Mouse (Mus musculus) myocyte (in vitro differentiated cells): ENCODE measurements around the gene Rab27a. TPM values are rescaled to one million over a fixed set of nuclear protein-coding genes. Genes with fewer than 3 reads are reported as not detected.
"Not testable (repeated sequence)": the region's sequence is repeated elsewhere in the genome, so short reads cannot be mapped to it uniquely, and the experiment has no call there.

ENCODE experiments used
- H3K27me3 ChIP-seq: one replicate; pipeline ENCODE4 v1.6.1; 2011; ENCODE audit not compliant: control insufficient read depth, insufficient read depth, insufficient read length
- H3K36me3 ChIP-seq: one replicate; pipeline ENCODE4 v1.6.1; 2011; ENCODE audit not compliant: control insufficient read depth, insufficient read depth
- H3K4me2 ChIP-seq: one replicate; pipeline ENCODE4 v1.6.1; 2011; ENCODE audit warnings: low read depth, control low read depth
- H3K4me3 ChIP-seq: one replicate; pipeline ENCODE4 v1.5.1; 2011; ENCODE audit warnings: mild to moderate bottlenecking, control low read depth, moderate library complexity
- H3K79me2 ChIP-seq: one replicate; pipeline ENCODE4 v1.6.1; 2011; ENCODE audit not compliant: control insufficient read depth, insufficient read depth
- H3ac ChIP-seq: one replicate; pipeline ENCODE4 v1.6.1; 2011; ENCODE audit not compliant: control insufficient read depth, insufficient read length
- CEBPB ChIP-seq: IDR thresholded peaks from 2 replicates; pipeline ENCODE4 v1.6.1; 2011; ENCODE audit warnings: mild to moderate bottlenecking, moderate library complexity; ENCODE audit not compliant: poor library complexity, insufficient read depth, severe bottlenecking
- E2F4 ChIP-seq: IDR thresholded peaks from one replicate; pipeline ENCODE4 v1.6.1; 2011; ENCODE audit warnings: mild to moderate bottlenecking, control low read depth, moderate library complexity; ENCODE audit not compliant: insufficient read depth
- MAX ChIP-seq: IDR thresholded peaks from one replicate; pipeline ENCODE4 v1.6.1; 2011; ENCODE audit warnings: low read depth, mild to moderate bottlenecking, control low read depth
- MYOD1 ChIP-seq, 3 experiments: IDR thresholded peaks; one replicate each; pipeline ENCODE4 v1.6.1; 2011; ENCODE audit warnings: control low read depth in 2 of 3, low read depth in 2 of 3, mild to moderate bottlenecking in 2 of 3, moderate library complexity in 1 of 3; ENCODE audit not compliant: insufficient read length in 2 of 3, control insufficient read depth in 1 of 3
- MYOG ChIP-seq, 3 experiments: IDR thresholded peaks; one replicate each; pipeline ENCODE4 v1.6.1; 2011; ENCODE audit warnings: control low read depth in 2 of 3, low read depth in 2 of 3, mild to moderate bottlenecking in 2 of 3; ENCODE audit not compliant: insufficient read length in 2 of 3, control insufficient read depth in 1 of 3, insufficient read depth in 1 of 3
- POLR2A ChIP-seq: IDR thresholded peaks from one replicate; pipeline ENCODE4 v1.6.1; 2011; ENCODE audit warnings: low read depth, mild to moderate bottlenecking, control low read depth, moderate library complexity; ENCODE audit not compliant: insufficient read length
- POLR2AphosphoS2 ChIP-seq: IDR thresholded peaks from one replicate; pipeline ENCODE4 v1.6.1; 2011; ENCODE audit warnings: low read depth, control low read depth; ENCODE audit not compliant: insufficient read length
- REST ChIP-seq: IDR thresholded peaks from one replicate; pipeline ENCODE4 v1.6.1; 2011; ENCODE audit warnings: mild to moderate bottlenecking, control low read depth, moderate library complexity; ENCODE audit not compliant: insufficient read depth, insufficient read length
- SRF ChIP-seq: IDR thresholded peaks from one replicate; pipeline ENCODE4 v1.6.1; 2011; ENCODE audit warnings: low read depth; ENCODE audit not compliant: control insufficient read depth, insufficient read length
- TCF12 ChIP-seq: IDR thresholded peaks from one replicate; pipeline ENCODE4 v1.6.1; 2011; ENCODE audit warnings: mild to moderate bottlenecking, control low read depth; ENCODE audit not compliant: poor library complexity, insufficient read depth, severe bottlenecking
- TCF3 ChIP-seq: IDR thresholded peaks from one replicate; pipeline ENCODE4 v1.6.1; 2011; ENCODE audit warnings: low read depth, control low read depth; ENCODE audit not compliant: insufficient read length
- USF1 ChIP-seq: IDR thresholded peaks from one replicate; pipeline ENCODE4 v1.6.1; 2011; ENCODE audit warnings: low read depth, mild to moderate bottlenecking, control low read depth, moderate library complexity
- polyA plus RNA-seq: library from polyadenylated mRNA; unstranded; fragments of >200 nt; fragmentation: generic; extraction: Trizol; gene quantifications from one replicate; pipeline ENCODE4 v1.2.1, GENCODE M21; 2012; ENCODE audit warnings: missing spikeins

Gene Rab27a
- polyA plus RNA-seq, 1 experiment, result 0.10 TPM

DNA sequence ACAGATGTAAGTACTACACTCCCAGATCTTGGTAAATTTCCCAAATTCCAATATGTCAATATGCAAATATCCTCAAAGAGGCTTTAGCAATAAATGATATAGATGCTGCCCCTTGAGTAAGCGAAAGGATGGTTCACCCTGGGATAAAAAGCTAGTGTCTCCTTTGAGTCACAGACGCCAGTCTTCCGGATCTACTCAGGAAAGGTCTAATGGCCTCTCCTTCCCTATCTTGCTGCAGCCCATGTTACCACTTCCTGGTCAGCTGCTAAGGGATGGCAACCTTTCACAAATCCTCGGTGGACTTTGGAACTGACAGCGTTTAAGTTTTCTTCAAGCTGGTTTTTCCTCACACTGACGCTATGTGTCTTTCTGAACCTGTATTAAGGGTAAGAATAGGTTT is 24.0 kb downstream of the Rab27a start:
- H3K36me3 ChIP-seq, result no peaks in the 10 kb centered on the region
- TF ChIP-seq MYOG (IDR thresholded peaks at IDR 0.05; ENCODE audit: control insufficient read depth in 1 of 3, insufficient read depth in 1 of 3, insufficient read length in 2 of 3, low read depth in 2 of 3) (no peak), E2F4 (no peak), TCF3 (no peak), POLR2A (no peak), SRF (no peak), TCF12 (no peak), MAX (no peak), REST (no peak), USF1 (no peak), POLR2AphosphoS2 (no peak)
- no peak overlapping the region for H3K4me3 ChIP-seq
- peaks cover 9% of the 10 kb centered on the region for H3K27me3 ChIP-seq
- H3K79me2 ChIP-seq, result no peaks in the 10 kb centered on the region
- H3K4me2 ChIP-seq, result no peak overlapping the region
- no peak overlapping the region for H3ac ChIP-seq

GRCm38 (mm10) chr9:73070971-73071659 is 26.5 kb downstream of the Rab27a start:
- Histone ChIP-seq H3K36me3 (no peaks in the 10 kb centered on the region), H3K4me3 (no peak overlapping the region), H3K27me3 (peaks cover 19% of the 10 kb centered on the region), H3K4me2 (no peak overlapping the region), H3ac (no peak overlapping the region), H3K79me2 (no peaks in the 10 kb centered on the region)
- TF ChIP-seq REST (no peak), POLR2AphosphoS2 (no peak), CEBPB (no peak), TCF3 (no peak), POLR2A (no peak), MYOG (IDR thresholded peaks at IDR 0.05; ENCODE audit: control insufficient read depth in 1 of 3, insufficient read depth in 1 of 3, insufficient read length in 2 of 3, low read depth in 2 of 3) (no peak), MAX (no peak), USF1 (no peak), TCF12 (no peak), SRF (no peak), MYOD1 (IDR thresholded peaks at IDR 0.05; ENCODE audit: control insufficient read depth in 1 of 3, insufficient read length in 2 of 3, low read depth in 2 of 3) (no peak), E2F4 (no peak)

DNA sequence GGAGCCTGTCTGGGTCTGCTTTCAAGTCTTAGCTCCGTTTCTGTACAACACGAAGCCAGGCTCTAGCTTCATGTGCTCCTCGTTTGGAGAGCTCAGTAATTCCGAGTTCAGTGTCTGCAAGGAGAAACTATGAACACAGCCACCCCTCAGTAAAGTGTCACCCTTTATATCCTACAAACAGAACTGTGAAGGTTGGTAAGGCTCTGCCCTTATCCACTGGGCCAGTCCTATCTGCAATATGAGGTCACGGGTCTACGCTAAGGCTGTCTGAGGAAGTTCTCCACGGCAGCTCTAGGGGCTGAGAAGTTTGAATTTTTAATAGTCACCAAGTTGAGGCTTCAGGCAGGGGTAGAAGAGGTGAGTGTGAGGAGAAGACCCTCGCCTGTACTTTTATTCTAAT is 27.8 kb downstream of the Rab27a start:
- no peak overlapping the region for H3ac ChIP-seq
- TF ChIP-seq CEBPB, result no peak
- TF ChIP-seq USF1, result no peak
- no peak for TF ChIP-seq REST
- TF ChIP-seq TCF3, result no peak
- no peak for TF ChIP-seq MYOD1 (IDR thresholded peaks at IDR 0.05; ENCODE audit: control insufficient read depth in 1 of 3, insufficient read length in 2 of 3, low read depth in 2 of 3)
- TF ChIP-seq MYOG (IDR thresholded peaks at IDR 0.05; ENCODE audit: control insufficient read depth in 1 of 3, insufficient read depth in 1 of 3, insufficient read length in 2 of 3, low read depth in 2 of 3), result no peak
- TF ChIP-seq MAX, result no peak
- no peak for TF ChIP-seq SRF
- no peak for TF ChIP-seq POLR2AphosphoS2
- no peak for TF ChIP-seq POLR2A
- no peak for TF ChIP-seq TCF12
- no peak for TF ChIP-seq E2F4
- H3K79me2 ChIP-seq, result no peaks in the 10 kb centered on the region
- H3K4me2 ChIP-seq, result no peak overlapping the region
- H3K4me3 ChIP-seq, result no peak overlapping the region
- H3K27me3 ChIP-seq, result peaks cover 19% of the 10 kb centered on the region
- no peaks in the 10 kb centered on the region for H3K36me3 ChIP-seq

- no peak overlapping the region for H3K4me2 ChIP-seq
- H3K27me3 ChIP-seq, result peaks cover 14% of the 10 kb centered on the region
- no peaks in the 10 kb centered on the region for H3K79me2 ChIP-seq
- TF ChIP-seq SRF, result no peak
- no peak for TF ChIP-seq E2F4
- no peak for TF ChIP-seq POLR2AphosphoS2
- no peak for TF ChIP-seq TCF12
- TF ChIP-seq CEBPB, result no peak
- TF ChIP-seq MYOG (IDR thresholded peaks at IDR 0.05; ENCODE audit: control insufficient read depth in 1 of 3, insufficient read depth in 1 of 3, insufficient read length in 2 of 3, low read depth in 2 of 3), result no peak
- TF ChIP-seq TCF3, result no peak
- TF ChIP-seq MYOD1 (IDR thresholded peaks at IDR 0.05; ENCODE audit: control insufficient read depth in 1 of 3, insufficient read length in 2 of 3, low read depth in 2 of 3), result no peak
- H3K4me3 ChIP-seq, result no peak overlapping the region
- H3ac ChIP-seq, result no peak overlapping the region
- no peaks in the 10 kb centered on the region for H3K36me3 ChIP-seq
Observed at GRCm38 (mm10) chr9:73073169-73073568, 28.5 kb downstream of the Rab27a start.

GRCm38 (mm10) chr9:73079349-73079748 is 34.7 kb downstream of the Rab27a start:
- not testable (repeated sequence) for H3K4me2 ChIP-seq, H3K36me3 ChIP-seq, H3K4me3 ChIP-seq, H3ac ChIP-seq, H3K27me3 ChIP-seq, H3K79me2 ChIP-seq
